Comparison of ENCODE assay signal across 24 mouse cellular contexts in genomic region chr12:16880077-16880476, GRCm38 (mm10). TPM values are rescaled to one million over a fixed set of nuclear protein-coding genes. Genes with fewer than 3 reads are reported as not detected.
A peak's percentile ranks its signal among the peaks of the same experiment; 100 is the strongest.
DNase-seq lines count a peak whose midpoint lies in the region; ATAC-seq and TF ChIP-seq lines count a peak whose summit lies in the region.
"Had no signal": no experiment of that assay in that cellular context is flagged by ENCODE, and none has a peak within 500 bp of the region (broad histone marks: within the 10 kb centered on the region; RNA-seq: fewer than 3 reads in every experiment).

No protein-coding gene starts in this region.

- TF ChIP-seq CTCF in liver, embryonic 14.5 days (IDR thresholded peaks at IDR 0.05; ENCODE audit: low read depth): no peak

- H3K9me3 ChIP-seq in heart, embryonic 12.5 days (replicated peaks): no peaks in the 10 kb centered on the region
- H3K9me3 ChIP-seq in liver, embryonic 14.5 days (ENCODE audit: control insufficient read depth, low read length): no peaks in the 10 kb centered on the region
- H3K9me3 ChIP-seq in liver, embryonic 12.5 days (replicated peaks): no peaks in the 10 kb centered on the region
- H3K9me3 ChIP-seq: embryonic facial prominence, embryonic 10.5 days; embryonic facial prominence, embryonic 12.5 days; forebrain, embryonic 13.5 days; forebrain, embryonic 15.5 days; G1E had no signal

- no peak overlapping the region for H3K4me2 ChIP-seq in heart, embryonic 12.5 days
- no peak overlapping the region for H3K4me2 ChIP-seq in liver, embryonic 14.5 days (ENCODE audit: low read depth)
- no peak overlapping the region for H3K4me2 ChIP-seq in liver, embryonic 12.5 days
- H3K4me2 ChIP-seq: embryonic facial prominence, embryonic 12.5 days; forebrain, embryonic 13.5 days; forebrain, embryonic 15.5 days had no signal

- no peak overlapping the region for H3K9ac ChIP-seq in heart, embryonic 12.5 days
- no peak overlapping the region for H3K9ac ChIP-seq in liver, embryonic 14.5 days (replicated peaks)
- no peak overlapping the region for H3K9ac ChIP-seq in liver, embryonic 12.5 days
- H3K9ac ChIP-seq: embryonic facial prominence, embryonic 12.5 days; forebrain, embryonic 13.5 days; forebrain, embryonic 15.5 days had no signal

- TF ChIP-seq EP300 in liver, embryonic 14.5 days (IDR thresholded peaks at IDR 0.05; ENCODE audit: low read depth): no peak

- DNase-seq in heart, adult 11 months: peak; percentile 85
- no peak for DNase-seq in liver, embryonic 14.5 days (ENCODE audit: low read depth in 3 of 3, low spot score in 3 of 3)
- DNase-seq in kidney, postnatal 10 days: no peak
- DNase-seq: adrenal gland, adult 8-10 months; adrenal gland, postnatal 14 days; adrenal gland, postnatal 36 days; B cell, adult 2 months; cerebellum, adult 11-12 months; cerebellum, adult 2 months; cerebellum, adult 9-10 months; cerebellum, postnatal 10 days; cerebellum, postnatal 25 days had no signal

- no peak for ATAC-seq in heart, embryonic 12.5 days (ENCODE audit: insufficient number of reproducible peaks, low FRiP score)
- peak; percentile 23; the same call in 1 of the 2 replicates for ATAC-seq in liver, embryonic 14.5 days (ENCODE audit: insufficient read depth)
- ATAC-seq in liver, embryonic 12.5 days: no peak
- peak; percentile 22; the same call in 1 of the 2 replicates for ATAC-seq in megakaryocyte progenitor cell, adult 5-6 weeks (replicated peaks; ENCODE audit: poor library complexity)
- ATAC-seq: activated CD4-positive, CD25-positive, alpha-beta regulatory T cell, adult 4 months; CD4-positive, CD25-positive, alpha-beta regulatory T cell, adult 4 months; forebrain, embryonic 13.5 days; forebrain, embryonic 15.5 days; Patski had no signal

- 76% methylated on average over 4 of the region's 4 CpGs for WGBS in heart, embryonic 12.5 days
- 57% methylated on average over 4 of the region's 4 CpGs for WGBS in liver, embryonic 14.5 days (ENCODE audit: insufficient replicate concordance)
- 60% methylated on average over 4 of the region's 4 CpGs for WGBS in liver, embryonic 12.5 days (ENCODE audit: insufficient replicate concordance)

- no peak overlapping the region for H3K4me3 ChIP-seq in heart, embryonic 12.5 days
- H3K4me3 ChIP-seq in liver, embryonic 14.5 days (ENCODE audit: insufficient read depth in 1 of 2, low read depth in 2 of 2, low read length in 2 of 2): no peak overlapping the region
- no peak overlapping the region for H3K4me3 ChIP-seq in liver, embryonic 12.5 days
- H3K4me3 ChIP-seq: embryonic facial prominence, embryonic 10.5 days; embryonic facial prominence, embryonic 12.5 days; forebrain, embryonic 13.5 days; forebrain, embryonic 15.5 days had no signal

- no peaks in the 10 kb centered on the region for H3K27me3 ChIP-seq in heart, embryonic 12.5 days (replicated peaks)
- no peaks in the 10 kb centered on the region for H3K27me3 ChIP-seq in liver, embryonic 14.5 days (ENCODE audit: control insufficient read depth, insufficient read depth, low read length)
- H3K27me3 ChIP-seq in liver, embryonic 12.5 days (replicated peaks): peaks cover 19% of the 10 kb centered on the region
- H3K27me3 ChIP-seq: CH12.LX; embryonic facial prominence, embryonic 12.5 days; forebrain, embryonic 13.5 days; forebrain, embryonic 15.5 days; Patski had no signal

- no peak overlapping the region for H3K27ac ChIP-seq in heart, embryonic 12.5 days (ENCODE audit: poor library complexity, severe bottlenecking)
- H3K27ac ChIP-seq in liver, embryonic 14.5 days: no peak overlapping the region
- H3K27ac ChIP-seq in liver, embryonic 12.5 days: no peak overlapping the region
- H3K27ac ChIP-seq: embryonic facial prominence, embryonic 10.5 days; embryonic facial prominence, embryonic 12.5 days; forebrain, embryonic 13.5 days; forebrain, embryonic 15.5 days had no signal

- H3K36me3 ChIP-seq in heart, embryonic 12.5 days: no peaks in the 10 kb centered on the region
- no peaks in the 10 kb centered on the region for H3K36me3 ChIP-seq in liver, embryonic 14.5 days (replicated peaks; ENCODE audit: control insufficient read depth, insufficient read depth, low read depth)
- no peaks in the 10 kb centered on the region for H3K36me3 ChIP-seq in liver, embryonic 12.5 days
- H3K36me3 ChIP-seq: embryonic facial prominence, embryonic 10.5 days; embryonic facial prominence, embryonic 12.5 days; forebrain, embryonic 15.5 days; G1E had no signal

- peaks cover 47% of the 10 kb centered on the region for H3K4me1 ChIP-seq in heart, embryonic 12.5 days (replicated peaks)
- H3K4me1 ChIP-seq in liver, embryonic 14.5 days (replicated peaks; ENCODE audit: control insufficient read depth in 2 of 2, insufficient read depth in 2 of 2, low read length in 1 of 2): peaks cover 0 to 30% of the 10 kb centered on the region in 2 experiments; a peak in 3 of 4 replicates
- peaks cover 28% of the 10 kb centered on the region; the same call in 1 of the 2 replicates for H3K4me1 ChIP-seq in liver, embryonic 12.5 days
- H3K4me1 ChIP-seq: embryonic facial prominence, embryonic 12.5 days; forebrain, embryonic 13.5 days; forebrain, embryonic 15.5 days had no signal

RNA-seq across cellular contexts. Expression of gene Rock2, which starts 14.6 kb away (rescaled TPM):
- polyA plus RNA-seq in heart, embryonic 12.5 days (2016; fragmentation: Nextera tagmentation; extraction: Ambion mirVana): 29.7 and 32.0 TPM in 2 replicates
- 3.7 and 5.7 TPM in 2 replicates for polyA plus RNA-seq in liver, embryonic 14.5 days (2012; rRNA removed)
- 5.1 and 6.6 TPM in 2 replicates for polyA plus RNA-seq in liver, embryonic 14.5 days (2014; fragmentation: Nextera tagmentation; extraction: Ambion mirVana)
- polyA plus RNA-seq in liver, embryonic 12.5 days (2016; fragmentation: Nextera tagmentation; extraction: Ambion mirVana): 14.3 and 14.4 TPM in 2 replicates
- 56.7 and 64.2 TPM in 2 replicates for total RNA-seq in megakaryocyte progenitor cell, adult 5-6 weeks (2015)
- 45.8 and 69.0 TPM in 2 replicates for total RNA-seq in megakaryocyte progenitor cell, adult 5-6 weeks (2017)

Comparison
In these comparisons a context has a peak if more than half of its experiments do, and no peak if none do; other contexts are left out.
1. ATAC-seq: peak in liver, embryonic 14.5 days (single experiment) and megakaryocyte progenitor cell, adult 5-6 weeks (single experiment); none in heart, embryonic 12.5 days (single experiment) and liver, embryonic 12.5 days (single experiment).